Mouse (Mus musculus) stomach, embryonic 15.5 days (tissue): ENCODE data around the gene Hdac5. TPM values are rescaled to one million over a fixed set of nuclear protein-coding genes. Genes with fewer than 3 reads are reported as not detected.

ENCODE experiments used
- ATAC-seq: fragments of 200-750 bp; cut with Nextera tagmentation; 2 replicates; pipeline ENCODE4 v1.8.0; 2017; ENCODE audit warnings: low read depth, moderate number of reproducible peaks, moderate TSS enrichment; ENCODE audit not compliant: insufficient read depth, low FRiP score
- H3K27ac ChIP-seq: fragments of 300-500 bp; sonication (generic); 2 replicates; pipeline ENCODE4 v1.5.1; 2015; ENCODE audit warnings: mild to moderate bottlenecking, inconsistent platforms
- H3K27me3 ChIP-seq: fragments of 300-500 bp; sonication (generic); replicated peaks from 2 replicates; pipeline ENCODE4 v1.6.1; 2015; ENCODE audit warnings: inconsistent platforms
- H3K36me3 ChIP-seq: fragments of 300-500 bp; sonication (generic); 2 replicates; pipeline ENCODE4 v1.6.1; 2015; ENCODE audit warnings: inconsistent platforms
- H3K4me1 ChIP-seq: fragments of 300-500 bp; sonication (generic); 2 replicates; pipeline ENCODE4 v1.6.1; 2015; ENCODE audit warnings: inconsistent platforms
- H3K4me2 ChIP-seq: fragments of 300-500 bp; sonication (generic); 2 replicates; pipeline ENCODE4 v1.6.1; 2015; ENCODE audit warnings: mild to moderate bottlenecking, inconsistent platforms
- H3K4me3 ChIP-seq: fragments of 300-500 bp; sonication (generic); replicated peaks from 2 replicates; pipeline ENCODE4 v1.5.1; 2015; ENCODE audit warnings: inconsistent platforms
- H3K9ac ChIP-seq: fragments of 300-500 bp; sonication (generic); 2 replicates; pipeline ENCODE4 v1.6.1; 2015; ENCODE audit warnings: inconsistent platforms
- H3K9me3 ChIP-seq: fragments of 300-500 bp; sonication (generic); 2 replicates; pipeline ENCODE4 v1.6.1; 2016; ENCODE audit warnings: inconsistent platforms
- WGBS: fragments of 180-500 bp; shearing (Covaris S2); methylation state at CpG from one replicate; pipeline ENCODE4 v1.1.7; 2015; 5-methylcytosine and 5-hydroxymethylcytosine counted together
- polyA plus RNA-seq: library from polyadenylated mRNA; unstranded; fragments of >200 nt; fragmentation: Nextera tagmentation; extraction: Ambion mirVana; gene quantifications from 2 replicates; pipeline ENCODE4 v1.2.1, GENCODE M21; 2015

Hdac5 gene
- polyA plus RNA-seq, 1 experiment from 2014 or later: 68.7 TPM

DNA sequence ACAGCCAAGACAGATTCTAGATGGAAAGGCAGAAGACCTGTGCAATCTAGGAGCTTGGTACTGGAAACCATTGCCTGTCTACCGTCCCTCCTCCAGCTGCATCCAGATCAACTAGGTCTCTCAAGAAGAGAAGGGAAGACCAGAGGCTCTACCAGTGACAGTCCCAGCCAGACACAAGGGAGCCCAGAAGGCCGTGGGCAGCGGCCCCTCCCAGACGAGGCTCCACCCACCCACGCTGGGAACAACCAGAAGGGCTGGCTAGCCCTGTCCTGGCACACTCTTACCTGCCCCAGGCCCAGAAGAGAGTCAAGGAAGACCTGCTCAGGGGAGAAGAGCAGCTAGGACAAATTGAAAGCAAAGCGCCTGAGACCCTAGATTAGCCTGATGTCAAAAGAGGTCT is 9.5 kb downstream of the Hdac5 start:
- H3K36me3 ChIP-seq: no peaks in the 10 kb centered on the region; the same call in 1 of the 2 replicates
- H3K9ac ChIP-seq: no peak overlapping the region
- no peak overlapping the region for H3K4me2 ChIP-seq
- no peak overlapping the region for H3K4me3 ChIP-seq
- no peak for ATAC-seq
- H3K27ac ChIP-seq: peak overlapping the region; percentile 93; the same call in 1 of the 2 replicates
- no peaks in the 10 kb centered on the region for H3K9me3 ChIP-seq
- peaks cover 71% of the 10 kb centered on the region for H3K4me1 ChIP-seq
- WGBS: 50% methylated on average over 6 of the region's 6 CpGs
- H3K27me3 ChIP-seq: no peaks in the 10 kb centered on the region

DNA sequence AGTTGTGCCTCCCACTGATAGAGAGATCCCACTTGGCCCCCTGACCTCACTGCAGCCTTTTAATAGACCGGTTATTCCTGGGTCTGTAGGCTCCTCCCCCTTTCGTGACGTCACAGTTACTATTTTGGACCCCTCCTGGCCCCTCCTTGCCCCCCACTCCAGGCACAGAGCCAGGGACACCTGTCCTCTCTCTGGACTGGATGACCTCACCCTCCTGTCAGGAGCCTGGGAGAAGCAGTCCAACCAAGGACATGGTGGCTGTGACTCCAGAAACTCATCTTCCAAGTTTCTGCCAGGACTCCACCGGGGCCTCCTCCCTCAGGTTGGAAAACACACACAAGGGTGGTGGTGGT is 10.0 kb downstream of the Hdac5 start:
- no peaks in the 10 kb centered on the region for H3K9me3 ChIP-seq
- 57% methylated on average over 4 of the region's 4 CpGs for WGBS
- no peaks in the 10 kb centered on the region for H3K27me3 ChIP-seq
- peak overlapping the region; percentile 93 for H3K27ac ChIP-seq
- no peaks in the 10 kb centered on the region; the same call in 1 of the 2 replicates for H3K36me3 ChIP-seq
- no peak overlapping the region for H3K4me2 ChIP-seq
- ATAC-seq: no peak
- H3K4me1 ChIP-seq: peaks cover 72% of the 10 kb centered on the region
- no peak overlapping the region for H3K4me3 ChIP-seq
- H3K9ac ChIP-seq: no peak overlapping the region

DNA sequence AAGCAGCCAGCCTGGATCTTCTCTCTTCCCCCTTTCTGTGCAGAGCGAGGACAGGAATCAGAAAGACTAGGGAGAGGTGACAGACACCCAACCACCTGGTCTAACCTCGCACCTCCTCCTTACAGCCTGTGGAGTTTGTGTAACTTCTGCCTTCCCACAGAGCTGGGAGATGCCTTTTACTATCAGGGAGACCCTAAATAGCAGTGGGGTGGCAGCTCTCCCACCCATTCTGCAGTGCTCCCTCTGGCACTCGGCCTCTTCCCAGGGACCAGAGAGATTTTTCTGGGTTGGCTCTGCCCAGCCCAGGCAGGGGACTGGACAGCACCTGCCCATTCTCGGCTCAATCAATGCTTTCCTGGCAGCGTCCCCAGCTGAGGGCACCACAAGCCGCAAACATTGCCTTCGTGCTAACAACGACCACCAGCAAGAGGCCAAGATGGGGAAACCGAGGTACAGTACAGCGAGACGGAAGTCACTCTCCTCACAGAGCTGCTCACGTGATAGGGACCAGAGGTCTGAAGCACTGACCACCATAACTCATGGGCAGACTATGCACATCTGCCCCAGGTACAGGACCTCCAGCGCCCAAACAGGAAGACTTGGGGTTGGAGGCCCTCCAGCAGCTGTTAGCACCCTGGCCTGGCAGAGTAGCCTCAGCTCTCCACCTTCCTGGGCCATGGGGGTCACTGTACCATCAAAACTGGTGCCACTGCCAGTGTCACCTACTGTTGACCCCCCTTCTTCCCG is 10.5 kb downstream of the Hdac5 start:
- Histone ChIP-seq H3K4me1 (peaks cover 72% of the 10 kb centered on the region), H3K36me3 (no peaks in the 10 kb centered on the region; the same call in 1 of the 2 replicates), H3K27me3 (no peaks in the 10 kb centered on the region), H3K27ac (peak overlapping the region; percentile 93), H3K4me3 (0 out of 2 replicates have a peak overlapping the region, but pooled peaks have one; percentile 6), H3K9me3 (no peaks in the 10 kb centered on the region), H3K9ac (no peak overlapping the region), H3K4me2 (peak overlapping the region; percentile 92)
- WGBS: 55% methylated on average over 14 of the region's 14 CpGs
- no peak for ATAC-seq

DNA sequence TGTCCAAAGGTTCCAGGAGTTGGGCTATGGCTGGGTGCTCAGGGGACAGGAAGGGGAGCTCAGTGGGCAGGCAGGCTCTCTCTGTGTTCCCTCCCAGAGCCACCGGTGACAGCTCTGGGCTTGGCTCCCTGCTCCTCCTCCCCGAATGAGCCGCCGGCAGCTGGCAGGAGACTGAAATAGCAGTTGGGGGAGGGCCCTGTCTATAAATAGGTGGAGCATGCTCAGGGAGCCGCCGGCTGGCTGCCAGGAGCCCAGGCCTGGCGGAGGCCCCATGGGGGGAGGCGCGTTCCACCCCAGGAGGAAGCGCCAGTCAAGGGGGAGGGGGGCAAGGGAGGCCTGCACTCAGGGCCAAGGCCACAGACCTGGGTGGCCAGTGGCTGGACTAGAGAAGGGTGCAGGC is 11.2 kb downstream of the Hdac5 start:
- Histone ChIP-seq H3K4me3 (peak overlapping the region; percentile 51), H3K4me2 (peak overlapping the region; percentile 92), H3K9me3 (no peaks in the 10 kb centered on the region), H3K27ac (peak overlapping the region; percentile 93), H3K9ac (peak overlapping the region; percentile 13), H3K27me3 (no peaks in the 10 kb centered on the region), H3K36me3 (no peaks in the 10 kb centered on the region; the same call in 1 of the 2 replicates), H3K4me1 (peaks cover 73% of the 10 kb centered on the region)
- ATAC-seq: peak; percentile 85
- 3% methylated on average over 10 of the region's 10 CpGs for WGBS

DNA sequence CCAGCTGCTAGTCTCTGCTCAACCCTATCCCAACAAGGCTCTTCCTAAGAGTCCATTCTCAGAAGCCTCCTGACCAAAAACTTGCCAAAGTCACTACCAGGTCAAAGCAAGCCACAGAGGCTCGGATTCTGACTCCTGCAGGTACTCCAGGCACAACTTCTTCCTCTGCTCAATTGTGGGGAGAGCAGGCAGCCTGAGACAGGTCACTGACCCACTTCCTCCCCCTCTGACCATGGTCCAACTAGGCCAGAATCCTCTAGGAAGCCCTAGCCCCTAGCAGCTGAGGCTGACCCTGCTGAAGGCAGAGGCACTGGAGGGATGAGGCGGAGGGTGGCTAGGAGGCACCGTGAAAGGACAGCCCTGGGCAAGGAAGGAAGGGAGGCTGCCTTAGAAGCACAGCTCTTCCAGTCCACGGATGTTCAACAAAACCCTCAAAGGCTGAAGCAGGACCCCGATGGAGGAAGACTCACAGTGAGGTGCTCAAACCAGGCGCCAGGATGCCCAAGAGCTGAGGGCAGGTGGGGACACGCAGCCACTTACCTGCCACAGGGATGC is 12.0 kb downstream of the Hdac5 start:
- Histone ChIP-seq H3K27ac (peak overlapping the region; percentile 93), H3K9ac (peak overlapping the region; percentile 13), H3K4me3 (peak overlapping the region; percentile 51), H3K36me3 (no peaks in the 10 kb centered on the region), H3K9me3 (no peaks in the 10 kb centered on the region), H3K4me2 (peak overlapping the region; percentile 92), H3K27me3 (no peaks in the 10 kb centered on the region), H3K4me1 (peaks cover 72% of the 10 kb centered on the region)
- WGBS: 40% methylated on average over 7 of the region's 7 CpGs
- no peak for ATAC-seq

DNA sequence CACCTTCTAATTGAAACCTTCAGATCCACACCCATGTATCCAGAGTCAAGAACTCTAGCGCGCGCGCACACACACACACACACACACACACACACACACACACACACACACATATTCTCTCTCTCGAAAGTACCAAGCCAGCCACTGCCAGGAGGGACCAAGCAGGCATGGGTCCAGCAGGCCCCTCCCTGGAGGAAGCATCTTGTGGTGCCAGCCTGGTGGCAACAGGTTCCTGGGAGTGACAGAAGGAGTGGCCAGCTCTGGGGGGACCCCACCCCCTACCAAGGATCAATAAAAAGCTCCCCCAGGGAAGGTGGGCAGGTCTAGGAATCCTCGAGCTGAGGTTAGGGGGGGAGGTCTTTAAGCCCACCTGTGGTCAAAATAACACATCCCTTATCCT is 12.6 kb downstream of the Hdac5 start:
- Histone ChIP-seq H3K4me3 (peak overlapping the region; percentile 51), H3K9ac (no peak overlapping the region), H3K4me2 (peak overlapping the region; percentile 92), H3K9me3 (no peaks in the 10 kb centered on the region), H3K27ac (peak overlapping the region; percentile 93), H3K36me3 (no peaks in the 10 kb centered on the region), H3K27me3 (no peaks in the 10 kb centered on the region), H3K4me1 (peaks cover 73% of the 10 kb centered on the region)
- ATAC-seq: no peak
- WGBS: 52% methylated on average over 6 of the region's 6 CpGs

DNA sequence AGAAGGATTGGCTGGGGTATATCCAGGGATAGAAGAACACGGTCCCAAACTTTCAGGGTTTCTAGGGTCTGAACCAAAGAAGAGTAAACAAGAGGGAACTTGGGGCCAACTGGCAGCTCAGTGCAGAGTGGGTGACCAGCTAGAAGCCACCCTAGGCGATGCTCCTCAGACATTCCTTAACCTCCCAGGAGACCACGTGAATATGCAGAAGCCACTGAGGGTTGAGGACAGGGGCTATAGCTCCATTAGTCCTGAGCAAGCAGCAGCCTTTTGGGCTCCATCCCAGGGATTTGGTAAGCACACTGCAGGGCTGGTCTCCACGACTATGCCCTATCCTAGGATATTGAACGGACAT is 13.1 kb downstream of the Hdac5 start:
- Histone ChIP-seq H3K9me3 (no peaks in the 10 kb centered on the region), H3K9ac (no peak overlapping the region), H3K4me2 (peak overlapping the region; percentile 92), H3K4me3 (peak overlapping the region; percentile 51), H3K27ac (peak overlapping the region; percentile 93), H3K36me3 (no peaks in the 10 kb centered on the region), H3K4me1 (peaks cover 75% of the 10 kb centered on the region), H3K27me3 (no peaks in the 10 kb centered on the region)
- ATAC-seq: no peak
- WGBS: 14% methylated on average over 5 of the region's 5 CpGs

DNA sequence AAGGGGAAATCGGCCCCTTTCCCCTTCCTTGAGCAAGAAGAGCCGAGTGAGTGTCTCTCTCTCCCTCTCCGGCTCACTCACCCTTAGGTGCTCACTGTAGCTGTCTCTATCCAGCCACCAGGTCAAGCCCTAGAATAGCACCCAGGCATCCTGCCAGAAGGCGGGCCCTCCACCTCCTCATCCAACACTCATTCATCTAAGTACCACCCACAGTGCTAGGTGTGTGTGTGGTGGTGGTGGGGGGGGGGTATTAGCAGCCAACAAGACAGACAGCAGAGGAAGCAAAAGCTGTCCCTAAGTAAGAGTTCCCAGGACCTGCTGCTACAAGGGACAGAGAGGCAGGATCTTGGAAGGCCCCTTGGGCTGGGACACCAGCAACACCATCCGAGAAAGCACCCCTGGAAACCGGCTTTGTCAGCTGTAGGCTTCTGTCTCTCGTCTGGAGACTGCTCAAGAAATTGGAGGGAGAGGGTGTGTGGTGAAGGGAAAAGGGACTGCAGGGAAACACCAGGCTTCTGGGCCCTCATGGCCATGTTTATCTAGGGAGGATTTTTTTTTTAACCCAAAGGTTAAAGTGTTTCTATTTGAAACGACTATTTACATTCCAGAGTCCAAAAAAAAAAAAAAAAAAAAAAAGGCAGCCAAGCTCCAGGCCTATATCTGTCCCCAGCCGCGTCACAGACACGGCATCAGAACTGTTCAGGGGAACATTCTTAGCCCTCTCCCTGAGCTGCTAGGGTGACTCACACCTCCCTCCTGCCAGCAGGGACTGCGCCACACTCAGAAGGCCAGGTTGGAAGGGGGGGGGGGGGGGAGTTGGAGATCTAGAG is 13.7 kb downstream of the Hdac5 start:
- WGBS: 15% methylated on average over 12 of the region's 12 CpGs
- Histone ChIP-seq H3K27me3 (no peaks in the 10 kb centered on the region), H3K9ac (no peak overlapping the region), H3K9me3 (no peaks in the 10 kb centered on the region), H3K4me3 (peak overlapping the region; percentile 51), H3K27ac (peak overlapping the region; percentile 93), H3K4me1 (peaks cover 79% of the 10 kb centered on the region), H3K4me2 (peak overlapping the region; percentile 92), H3K36me3 (no peaks in the 10 kb centered on the region)
- ATAC-seq: peak; percentile 61

DNA sequence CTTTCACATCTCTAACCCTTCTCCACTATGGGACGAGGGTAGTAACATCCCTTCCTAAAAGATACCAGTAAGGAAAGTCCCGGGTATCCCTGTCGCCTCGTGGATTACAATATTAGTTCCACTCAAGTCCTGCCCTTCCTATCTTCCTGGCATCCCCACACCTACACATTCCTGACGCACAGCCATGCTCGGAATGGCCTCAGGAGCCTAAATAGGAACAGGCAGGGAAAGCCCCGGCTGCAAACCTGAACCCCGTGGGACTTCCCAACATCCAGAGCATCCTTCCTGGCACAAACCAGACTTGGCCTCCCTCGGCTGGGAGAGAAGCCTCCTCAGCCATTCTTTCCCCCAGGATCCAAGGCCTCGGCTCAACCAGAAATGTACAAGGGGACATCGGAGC is 14.5 kb downstream of the Hdac5 start:
- Histone ChIP-seq H3K9me3 (no peaks in the 10 kb centered on the region), H3K4me1 (peaks cover 79% of the 10 kb centered on the region), H3K4me3 (no peak overlapping the region; the same call in 1 of the 2 replicates), H3K4me2 (peak overlapping the region; percentile 92), H3K27me3 (no peaks in the 10 kb centered on the region), H3K36me3 (no peaks in the 10 kb centered on the region), H3K9ac (no peak overlapping the region), H3K27ac (peak overlapping the region; percentile 93)
- no peak for ATAC-seq
- WGBS: 61% methylated on average over 11 of the region's 11 CpGs

DNA sequence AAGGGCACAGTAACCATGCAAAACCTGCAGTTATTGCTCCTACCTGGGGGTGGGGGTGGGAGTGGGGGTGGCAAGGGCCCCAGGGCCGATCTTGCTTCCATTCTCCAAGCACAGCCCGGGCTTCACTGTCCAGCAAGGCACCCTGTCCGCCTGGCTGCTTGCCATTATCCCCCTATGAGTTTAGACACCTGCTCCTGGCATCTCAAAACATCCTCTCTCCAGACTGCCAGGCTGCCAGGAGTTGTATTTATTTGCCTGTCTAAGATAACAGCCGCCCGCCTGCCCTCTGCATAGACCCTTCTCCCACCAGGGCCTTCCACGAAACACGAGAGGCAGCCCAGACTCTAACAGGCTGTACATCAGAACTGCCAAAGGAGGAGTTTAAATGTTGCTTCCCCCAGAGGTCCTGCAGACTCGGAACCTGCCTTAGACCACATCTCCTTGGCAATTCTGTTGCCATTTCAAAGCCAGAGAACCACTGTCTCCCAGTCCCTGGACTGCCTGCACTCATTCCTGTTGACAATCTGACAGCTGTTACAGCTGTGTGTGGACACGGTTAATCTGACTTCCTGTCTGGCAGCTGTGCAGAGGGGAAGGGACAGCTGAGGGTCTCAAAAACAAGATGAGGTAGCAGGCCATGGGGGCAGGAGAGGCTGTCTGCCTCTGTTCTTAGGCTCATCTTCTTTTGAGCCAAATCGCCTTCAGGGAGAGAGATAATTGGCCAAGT is 15.4 kb downstream of the Hdac5 start:
- WGBS: 39% methylated on average over 10 of the region's 10 CpGs
- Histone ChIP-seq H3K9ac (no peak overlapping the region), H3K27me3 (no peaks in the 10 kb centered on the region), H3K9me3 (no peaks in the 10 kb centered on the region), H3K27ac (peak overlapping the region; percentile 26; the same call in 1 of the 2 replicates), H3K4me3 (no peak overlapping the region), H3K36me3 (no peaks in the 10 kb centered on the region), H3K4me2 (peak overlapping the region; percentile 20), H3K4me1 (peaks cover 73% of the 10 kb centered on the region)
- ATAC-seq: no peak

DNA sequence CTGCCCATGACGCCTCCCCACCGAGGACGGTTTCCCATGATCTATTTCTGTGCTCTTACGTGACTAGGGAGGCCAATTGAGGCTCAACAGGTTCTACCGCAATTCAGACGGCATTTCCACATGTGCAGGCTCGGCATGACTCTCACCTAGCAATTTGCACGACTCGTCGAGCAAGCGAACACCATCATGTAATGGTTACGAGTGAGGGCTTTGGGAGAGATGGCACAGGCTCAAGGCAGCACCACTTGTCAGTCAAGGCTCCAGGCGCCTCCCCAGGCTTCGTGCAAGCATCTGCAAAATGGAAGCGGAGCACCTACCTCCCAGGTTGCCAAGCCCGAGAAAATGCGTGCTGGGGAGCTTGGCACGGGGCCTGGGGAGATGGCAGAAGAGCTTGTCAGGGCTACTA is 18.0 kb downstream of the Hdac5 start:
- no peak overlapping the region for H3K4me3 ChIP-seq
- H3K36me3 ChIP-seq: no peaks in the 10 kb centered on the region
- ATAC-seq: no peak
- H3K4me1 ChIP-seq: peaks cover 65% of the 10 kb centered on the region
- H3K4me2 ChIP-seq: no peak overlapping the region
- H3K9me3 ChIP-seq: no peaks in the 10 kb centered on the region
- WGBS: 45% methylated on average over 18 of the region's 18 CpGs
- H3K9ac ChIP-seq: no peak overlapping the region
- H3K27me3 ChIP-seq: no peaks in the 10 kb centered on the region
- H3K27ac ChIP-seq: no peak overlapping the region; the same call in 1 of the 2 replicates
